Mouse (Mus musculus) right cerebral cortex, postnatal 10 days (tissue): Measurements from ENCODE around the gene Plbd1.

Source experiments
- DNase-seq, 2 experiments: peaks; one replicate each; pipeline ENCODE4 v3.0.0; 2021; ENCODE audit warnings: low spot score in 2 of 2

The Plbd1 gene

GRCm38 (mm10) chr6:136661706-136662016 is at the start of gene Plbd1:
Gene Plbd1, minus strand, starts transcription at chr6:136661928.
- DNase-seq = peak in 1 of 2 experiments; percentile 30

DNA sequence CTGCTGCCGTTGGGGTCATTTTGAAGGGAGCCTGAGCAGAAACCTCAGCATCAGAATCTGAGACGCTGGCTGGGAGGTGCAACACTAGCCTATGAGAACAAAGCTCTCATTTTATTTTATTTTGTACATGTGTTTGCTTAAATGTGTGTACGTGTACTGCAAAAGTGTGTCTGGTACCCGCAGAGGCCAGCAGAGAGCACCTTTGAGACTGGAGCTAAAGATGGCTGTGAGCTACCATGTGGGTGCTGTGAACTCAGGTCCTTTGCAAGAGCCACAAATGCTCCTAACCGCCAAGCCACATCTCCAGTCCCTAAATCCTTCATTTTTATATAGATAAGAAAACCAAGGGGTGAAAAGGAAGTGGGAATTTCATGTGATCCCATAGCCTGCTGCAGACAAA is 48.7 kb upstream of the Plbd1 start:
- DNase-seq = no peak

- no peak for DNase-seq
Observed at GRCm38 (mm10) chr6:136708597-136708996, 46.9 kb upstream of the Plbd1 start.

DNA sequence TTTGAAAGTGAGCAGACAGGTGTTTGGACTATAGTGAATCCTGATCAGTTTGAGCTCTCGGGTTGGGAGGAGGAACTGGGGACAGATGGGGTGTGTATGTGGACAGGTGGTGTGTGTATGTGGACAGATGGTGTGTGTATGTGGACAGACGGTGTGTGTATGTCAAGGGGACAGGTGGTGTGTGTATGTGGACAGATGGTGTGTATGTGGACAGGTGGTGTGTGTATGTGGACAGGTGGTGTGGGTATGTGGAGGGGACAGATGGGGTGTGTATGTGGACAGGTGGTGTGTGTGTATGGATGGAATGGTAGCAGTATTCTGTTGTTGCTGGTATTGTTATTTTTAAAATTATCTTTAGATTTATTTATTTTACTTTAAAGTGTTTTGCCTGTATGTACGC is 40.1 kb upstream of the Plbd1 start:
- no peak for DNase-seq

DNA sequence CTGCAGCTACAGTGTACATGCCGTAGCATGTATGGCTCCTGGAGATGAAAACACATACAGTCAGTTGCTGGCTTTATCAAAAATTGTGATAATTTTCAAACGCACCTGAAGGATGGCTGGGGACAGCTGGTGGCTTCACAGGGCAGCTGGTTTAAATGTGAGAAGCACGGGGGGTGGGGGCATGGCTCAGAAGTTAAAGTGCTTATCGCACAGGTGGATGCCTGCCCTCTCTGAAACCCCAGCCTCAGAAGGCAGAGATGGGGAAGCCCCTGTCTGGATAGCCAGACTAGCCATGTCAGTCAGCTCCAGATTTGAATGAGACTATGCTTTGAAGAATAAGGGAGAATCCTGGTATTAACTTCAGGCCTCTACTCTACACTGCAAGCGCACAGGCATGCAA is 39.5 kb upstream of the Plbd1 start:
- DNase-seq = no peak

DNA sequence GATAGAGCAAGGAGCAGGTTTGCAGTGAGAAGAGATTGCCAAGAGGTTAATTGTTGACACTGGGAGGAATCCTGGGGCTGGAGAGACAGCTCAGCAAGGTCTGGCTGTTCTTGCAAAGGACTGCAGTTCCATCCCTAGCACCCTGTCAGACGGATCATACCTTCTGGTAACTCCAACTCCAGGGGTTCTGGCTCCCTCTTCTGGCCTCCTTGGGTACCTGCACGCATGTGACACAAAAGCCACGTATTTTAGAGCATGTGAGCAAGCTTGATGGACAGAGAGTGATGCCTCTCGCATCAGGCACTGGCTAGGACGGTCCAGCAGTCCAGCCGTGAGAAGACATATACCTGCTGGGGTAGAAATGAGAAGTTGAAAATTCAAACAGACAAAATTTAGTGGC is 29.6 kb upstream of the Plbd1 start:
- no peak for DNase-seq

DNA sequence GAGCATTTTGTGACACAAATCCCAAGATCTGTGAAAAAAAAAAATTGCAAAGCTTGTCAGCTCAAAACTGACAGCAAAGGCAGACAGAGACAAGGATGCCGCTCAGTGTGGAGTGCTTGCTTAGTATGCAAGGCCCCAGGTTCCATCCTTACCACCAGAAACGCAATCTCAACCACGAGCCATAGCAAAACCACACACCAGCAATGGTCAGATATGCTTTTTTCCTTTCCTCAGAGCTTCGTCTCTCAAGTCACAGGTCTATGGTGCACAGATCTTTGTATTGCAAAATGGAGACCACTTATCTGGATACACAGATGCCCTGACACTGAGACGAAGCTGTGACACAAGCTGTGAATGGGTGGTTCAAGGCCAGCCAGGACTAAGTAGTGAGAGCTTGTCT is 28.8 kb upstream of the Plbd1 start:
- DNase-seq = no peak

- DNase-seq = peak in 1 of 2 experiments; percentile 35
Observed at GRCm38 (mm10) chr6:136689790-136690413, 28.2 kb upstream of the Plbd1 start.

DNA sequence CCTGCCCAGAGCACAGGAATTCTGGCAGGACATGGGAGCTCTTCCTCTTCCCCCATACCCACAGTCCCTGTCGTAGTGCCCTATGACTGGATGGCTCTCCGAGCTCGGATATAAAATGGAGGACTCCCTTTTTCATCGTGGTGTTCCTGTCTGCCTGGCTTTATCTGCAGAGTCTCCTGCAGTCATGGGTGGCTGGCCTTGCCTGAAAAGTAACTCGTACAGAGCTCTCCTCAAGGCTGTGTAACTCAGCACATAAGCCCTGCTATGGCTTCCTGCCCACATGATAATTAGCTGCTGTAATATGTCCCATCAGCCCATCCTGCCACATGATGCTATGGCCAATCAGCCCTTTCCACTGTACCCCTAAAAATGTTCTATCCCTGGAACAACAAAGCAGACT is 23.7 kb upstream of the Plbd1 start:
- no peak for DNase-seq

DNA sequence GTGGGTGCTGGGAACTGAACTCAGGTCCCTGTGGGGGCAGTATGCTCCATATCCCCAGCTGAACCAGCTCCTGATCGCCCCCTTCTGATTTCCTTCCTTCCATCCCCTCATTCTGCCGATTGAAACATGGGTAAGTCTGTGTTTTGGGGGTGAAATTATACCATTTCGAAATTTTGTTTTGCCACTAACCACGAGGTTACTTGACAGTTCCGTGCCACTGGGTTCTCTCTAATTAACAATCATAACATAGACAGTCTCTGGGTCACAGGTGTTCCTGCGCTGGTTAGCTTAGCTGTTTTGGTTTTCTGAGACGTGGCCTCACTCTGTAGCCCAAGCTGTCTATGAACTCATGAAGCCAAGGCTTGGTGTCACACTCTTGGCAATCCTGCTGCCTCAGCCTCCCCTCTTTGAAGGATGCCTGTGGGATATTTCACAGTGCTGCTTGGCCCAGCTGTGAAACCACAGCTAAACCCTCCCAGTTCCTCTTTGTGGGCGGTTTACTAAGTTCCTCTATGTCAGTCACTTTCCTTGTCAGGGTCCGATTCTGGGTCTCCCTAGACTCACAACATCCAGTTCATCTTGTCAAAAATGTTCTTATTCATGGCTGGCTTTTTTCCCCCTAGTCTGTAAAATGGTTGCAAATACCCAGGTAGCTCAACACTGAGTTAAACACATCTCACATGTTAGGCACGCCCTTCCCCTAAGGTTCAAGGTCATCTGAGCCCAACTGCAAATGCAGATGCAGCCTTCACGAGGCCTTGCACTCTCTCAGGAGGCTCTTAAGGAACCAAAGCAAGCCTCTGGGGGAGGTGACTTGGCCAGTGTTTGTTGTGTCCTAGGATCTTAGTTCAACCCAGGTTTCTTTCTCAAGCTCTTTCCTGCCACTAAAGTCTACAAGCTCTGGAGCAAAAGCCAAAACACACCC is 21.9 kb upstream of the Plbd1 start:
- no peak for DNase-seq

DNA sequence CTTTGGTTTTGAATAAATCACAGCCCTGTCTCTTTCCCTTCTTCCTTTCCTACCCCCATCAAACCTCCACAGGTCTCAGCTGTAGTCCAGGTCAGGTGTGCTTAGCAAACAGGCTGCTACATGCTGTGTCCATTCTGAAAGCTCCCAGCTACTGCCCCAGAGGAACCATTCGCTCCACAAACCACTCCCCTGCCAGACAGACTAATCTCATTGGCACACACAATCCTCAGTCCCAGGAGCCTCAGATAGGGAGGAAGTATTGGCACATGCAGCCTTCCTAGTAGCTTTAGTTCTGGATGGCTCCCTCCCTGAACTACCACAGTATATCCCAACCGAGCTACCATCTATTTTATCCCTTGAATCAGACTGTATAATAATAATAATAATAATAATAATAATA is 17.7 kb upstream of the Plbd1 start:
- no peak for DNase-seq

- no peak for DNase-seq
Observed at GRCm38 (mm10) chr6:136674935-136675334, 13.2 kb upstream of the Plbd1 start.

DNA sequence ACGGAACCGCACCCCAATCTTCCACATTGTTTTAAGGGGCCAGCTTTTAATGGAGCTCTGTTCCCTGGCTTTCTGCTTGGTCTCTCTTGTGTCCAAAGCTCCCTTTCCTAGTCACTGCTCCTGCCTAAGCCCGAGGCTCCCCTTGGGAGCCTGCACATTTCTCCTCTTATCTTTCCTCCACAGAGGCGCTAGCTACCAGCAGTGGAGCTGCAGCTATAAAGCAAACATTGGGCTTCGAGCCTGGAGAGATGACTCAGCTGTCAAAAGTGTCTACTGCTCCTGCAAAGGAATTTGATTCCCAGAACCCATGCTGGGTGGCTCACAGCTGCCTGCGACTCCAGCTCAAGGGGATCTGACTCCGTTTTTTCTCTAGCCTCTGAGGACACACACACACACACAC is 10.7 kb upstream of the Plbd1 start:
- peak; percentile 70 to 71 for DNase-seq

GRCm38 (mm10) chr6:136669274-136669673 is 7.5 kb upstream of the Plbd1 start:
- DNase-seq = no peak

GRCm38 (mm10) chr6:136668266-136668986 is 6.7 kb upstream of the Plbd1 start:
- no peak for DNase-seq

GRCm38 (mm10) chr6:136662063-136662462 is 335 bp upstream of the Plbd1 start:
- DNase-seq = no peak

DNA sequence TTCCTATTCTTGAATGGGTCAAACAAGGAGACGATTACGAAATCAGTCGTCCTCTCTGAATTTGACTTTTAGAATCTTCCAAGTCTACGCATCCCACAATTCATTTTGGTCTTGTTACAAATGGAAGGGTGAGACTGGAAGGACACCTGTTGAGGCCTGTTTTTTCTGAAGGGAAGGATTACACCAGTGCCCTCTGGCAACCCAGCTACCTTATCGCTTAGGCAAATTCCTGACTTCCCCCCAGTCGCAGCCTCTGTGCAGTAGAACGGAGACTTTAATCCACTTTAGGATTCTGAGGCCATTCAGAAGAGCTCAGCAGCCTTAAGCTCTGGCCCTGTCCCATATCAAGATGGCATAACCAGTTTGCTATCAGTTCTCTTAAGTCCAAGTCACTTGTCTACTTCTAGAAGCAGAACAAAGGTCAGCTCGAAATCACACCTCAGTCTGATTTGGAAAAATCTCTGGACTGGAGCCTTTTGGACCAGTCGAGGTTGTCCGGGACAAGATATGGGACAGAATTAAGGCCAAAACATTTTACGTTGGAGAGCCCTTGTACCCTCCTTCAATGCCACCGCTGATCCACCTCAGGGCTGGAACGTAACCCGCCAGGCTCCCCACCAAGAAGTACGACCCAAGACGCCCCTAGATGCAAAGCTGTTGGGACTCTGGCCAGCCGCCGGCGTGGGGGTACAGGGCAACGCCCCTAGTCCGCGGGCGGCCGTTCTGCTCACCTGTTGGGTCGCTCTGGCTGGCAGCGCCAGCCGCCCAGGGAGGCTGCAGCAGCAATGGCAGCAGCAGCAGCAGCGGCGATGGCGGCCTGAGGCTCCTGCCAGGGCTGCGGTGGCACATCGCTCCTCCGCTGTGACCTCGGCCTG is 660 bp downstream of the Plbd1 start:
- no peak for DNase-seq

DNA sequence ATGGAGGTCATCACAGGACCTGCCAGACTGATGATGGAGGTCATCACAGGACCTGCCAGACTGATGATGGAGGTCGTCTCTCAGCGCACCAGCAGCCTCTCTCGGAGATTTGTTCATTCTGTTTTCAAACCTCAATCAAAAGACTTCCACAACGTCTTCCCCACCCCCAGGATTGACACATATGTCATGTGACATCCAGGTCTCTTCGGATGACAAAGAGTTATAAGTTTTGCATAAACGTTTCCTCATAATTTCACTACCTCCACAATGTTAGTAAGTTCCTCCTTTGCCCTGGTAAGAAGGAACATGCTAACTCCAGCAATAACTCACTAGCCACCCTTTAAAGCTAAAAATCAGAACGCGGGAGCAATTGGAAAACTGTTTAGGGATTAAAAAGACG is 2.5 kb downstream of the Plbd1 start:
- DNase-seq = no peak

DNA sequence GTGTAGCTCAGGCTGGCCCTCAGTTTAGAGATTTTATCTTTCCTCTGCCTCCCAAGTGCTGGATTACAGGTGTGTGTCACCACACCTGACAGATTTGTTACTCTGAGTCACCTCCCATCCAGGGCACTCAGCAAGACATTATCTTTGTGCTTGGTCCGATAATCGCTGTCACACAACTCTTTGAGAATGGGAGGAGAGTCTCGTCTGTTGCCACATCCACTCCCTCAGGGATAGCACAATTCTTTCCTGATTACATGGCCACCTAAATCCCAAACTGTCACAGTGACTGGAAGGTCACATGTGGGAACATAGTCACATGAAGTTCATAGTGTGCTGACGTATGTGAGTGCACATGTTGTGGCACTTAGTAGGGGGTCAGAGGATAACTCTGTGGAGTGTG is 3.4 kb downstream of the Plbd1 start:
- no peak for DNase-seq

DNA sequence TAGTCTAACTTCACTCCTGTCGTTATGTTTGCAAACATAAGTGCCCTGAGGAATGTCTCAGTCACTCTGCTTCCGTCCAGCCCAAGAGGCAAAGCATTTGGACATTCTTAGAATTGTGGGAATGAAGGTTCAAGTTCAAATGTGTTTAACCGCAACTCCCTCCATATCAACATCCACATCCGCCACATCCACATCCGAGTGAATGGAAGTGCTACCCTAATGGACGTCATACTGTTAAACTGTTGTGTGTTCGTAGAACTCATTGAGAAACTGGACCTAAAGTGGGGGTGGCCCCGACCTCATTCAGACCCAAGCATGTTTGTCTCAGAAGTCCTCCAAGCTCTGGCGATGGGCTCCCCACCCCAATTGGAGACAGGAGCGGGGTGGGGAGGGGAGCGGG is 5.9 kb downstream of the Plbd1 start:
- no peak for DNase-seq

- no peak for DNase-seq
Observed at GRCm38 (mm10) chr6:136654470-136654869, 7.3 kb downstream of the Plbd1 start.

- DNase-seq = no peak
Observed at GRCm38 (mm10) chr6:136653331-136653730, 8.4 kb downstream of the Plbd1 start.
